Mouse (Mus musculus): Measurements from ENCODE around the gene Nek5. TPM values are rescaled to one million over a fixed set of nuclear protein-coding genes. Genes with fewer than 3 reads are reported as not detected.

Gene Nek5
- total and polyA plus RNA-seq, 3 experiments, result 0.04 TPM; not detected in 2

- Histone ChIP-seq H3K9me3 (replicated peaks; ENCODE audit: insufficient read depth, low read length) (no peaks in the 10 kb centered on the region), H3K36me3 (ENCODE audit: control insufficient read depth in 1 of 2, insufficient read depth in 2 of 2, low read length in 2 of 2) (no peaks in the 10 kb centered on the region), H3K27ac (ENCODE audit: control insufficient read depth, low read depth, low read length) (no peak overlapping the region), H3K4me1 (ENCODE audit: control insufficient read depth in 1 of 2, insufficient read depth in 2 of 2, low read length in 2 of 2) (no peaks in the 10 kb centered on the region), H3K27me3 (ENCODE audit: control insufficient read depth in 1 of 2, insufficient read depth in 2 of 2, low read length in 2 of 2) (peaks cover 0 to 1% of the 10 kb centered on the region in 2 experiments; a peak in 2 of 4 replicates), H3K9ac (ENCODE audit: control insufficient read depth, low read depth, low read length, poor library complexity, severe bottlenecking) (no peak overlapping the region), H3K79me2 (ENCODE audit: control insufficient read depth, insufficient read depth, low read length, poor library complexity) (no peaks in the 10 kb centered on the region), H3K4me3 (ENCODE audit: control insufficient read depth in 1 of 2, insufficient read depth in 1 of 2, low read depth in 2 of 2, low read length in 2 of 2) (no peak overlapping the region)
- DNase-seq (ENCODE audit: low read depth, low spot score), result no peak
- no peak for TF ChIP-seq UBTF (IDR thresholded peaks at IDR 0.05; ENCODE audit: borderline replicate concordance, insufficient read depth, low read depth, low read length)
- TF ChIP-seq GATA1 (IDR thresholded peaks at IDR 0.05; ENCODE audit: low read depth, low read length), result no peak
- peak in 1 of 3 experiments; percentile 10; a peak in 1 of 6 replicates for TF ChIP-seq CTCF (IDR thresholded peaks at IDR 0.05 in 2 of 3, conservative IDR thresholded peaks at IDR 0.05 in 1 of 3; ENCODE audit: control insufficient read depth in 1 of 3, insufficient read depth in 1 of 3, low read depth in 2 of 3, low read length in 3 of 3, poor library complexity in 1 of 3, severe bottlenecking in 1 of 3)
These were observed 35.6 kb downstream of the Nek5 start for GRCm38 (mm10) chr8:22089226-22089625.

- H3K4me1 ChIP-seq (ENCODE audit: control insufficient read depth in 1 of 2, insufficient read depth in 2 of 2, low read length in 2 of 2), result no peaks in the 10 kb centered on the region
- no peaks in the 10 kb centered on the region for H3K79me2 ChIP-seq (ENCODE audit: control insufficient read depth, insufficient read depth, low read length, poor library complexity)
- no peaks in the 10 kb centered on the region; a peak in 1 of 4 replicates for H3K27me3 ChIP-seq (ENCODE audit: control insufficient read depth in 1 of 2, insufficient read depth in 2 of 2, low read length in 2 of 2)
- no peak overlapping the region for H3K27ac ChIP-seq (ENCODE audit: control insufficient read depth, low read depth, low read length)
- no peak overlapping the region for H3K9ac ChIP-seq (ENCODE audit: control insufficient read depth, low read depth, low read length, poor library complexity, severe bottlenecking)
- DNase-seq (ENCODE audit: low read depth, low spot score), result no peak
- TF ChIP-seq ETS1 (IDR thresholded peaks at IDR 0.05; ENCODE audit: low read depth, low read length), result no peak
- no peak for TF ChIP-seq RAD21 (IDR thresholded peaks at IDR 0.05; ENCODE audit: low read depth, low read length)
- no peak for TF ChIP-seq CHD2 (IDR thresholded peaks at IDR 0.05; ENCODE audit: low read length)
- no peak for TF ChIP-seq KAT2A (conservative IDR thresholded peaks at IDR 0.05; ENCODE audit: low read depth, low read length)
- TF ChIP-seq UBTF (IDR thresholded peaks at IDR 0.05; ENCODE audit: borderline replicate concordance, insufficient read depth, low read depth, low read length), result no peak
- no peaks in the 10 kb centered on the region for H3K36me3 ChIP-seq (ENCODE audit: control insufficient read depth in 1 of 2, insufficient read depth in 2 of 2, low read length in 2 of 2)
- no peak overlapping the region for H3K4me3 ChIP-seq (ENCODE audit: control insufficient read depth in 1 of 2, insufficient read depth in 1 of 2, low read depth in 2 of 2, low read length in 2 of 2)
- no peaks in the 10 kb centered on the region for H3K9me3 ChIP-seq (replicated peaks; ENCODE audit: insufficient read depth, low read length)
These were observed 45.4 kb downstream of the Nek5 start for GRCm38 (mm10) chr8:22079313-22080007.

- no peaks in the 10 kb centered on the region for H3K9me3 ChIP-seq (replicated peaks; ENCODE audit: insufficient read depth, low read length)
- H3K4me3 ChIP-seq (ENCODE audit: control insufficient read depth in 1 of 2, insufficient read depth in 1 of 2, low read depth in 2 of 2, low read length in 2 of 2), result peak overlapping the region; percentile 96 to 98
- peaks cover 5 to 16% of the 10 kb centered on the region in 2 experiments; a peak in 3 of 4 replicates for H3K4me1 ChIP-seq (ENCODE audit: control insufficient read depth in 1 of 2, insufficient read depth in 2 of 2, low read length in 2 of 2)
- H3K36me3 ChIP-seq (ENCODE audit: control insufficient read depth in 1 of 2, insufficient read depth in 2 of 2, low read length in 2 of 2), result peaks cover 17 to 28% of the 10 kb centered on the region in 2 experiments
- no peak for TF ChIP-seq MEF2A (IDR thresholded peaks at IDR 0.05; ENCODE audit: extremely low read depth, insufficient replicate concordance, low read depth, low read length, poor library complexity, severe bottlenecking)
- H3K79me2 ChIP-seq (ENCODE audit: control insufficient read depth, insufficient read depth, low read length, poor library complexity), result peaks cover 60% of the 10 kb centered on the region
- peak overlapping the region; percentile 80 for H3K9ac ChIP-seq (ENCODE audit: control insufficient read depth, low read depth, low read length, poor library complexity, severe bottlenecking)
- no peaks in the 10 kb centered on the region for H3K27me3 ChIP-seq (ENCODE audit: control insufficient read depth in 1 of 2, insufficient read depth in 2 of 2, low read length in 2 of 2)
- no peak overlapping the region for H3K27ac ChIP-seq (ENCODE audit: control insufficient read depth, low read depth, low read length)
- DNase-seq (ENCODE audit: low read depth, low spot score), result peak; percentile 33
These were observed 63.7 kb downstream of the Nek5 start for GRCm38 (mm10) chr8:22061126-22061525.

Data from MEL (cell line).